Mouse (Mus musculus) brain, embryonic 18.5 days (tissue): Measurements from ENCODE around the gene AL731706.1.
"Not testable (repeated sequence)": the region's sequence is repeated elsewhere in the genome, so short reads cannot be mapped to it uniquely, and the experiment has no call there.

Experiments
- DNase-seq: peaks from one replicate; pipeline ENCODE4 v3.0.0-alpha.2; 2012; ENCODE audit warnings: low read depth, low spot score

AL731706.1 gene

GRCm38 (mm10) chr2:136891068-136891950 is at the start of gene AL731706.1, which contains the start of the genes Slx4ip and Mkks:
AL731706.1 (minus strand) TSS chr2:136891389.
Slx4ip (plus strand) TSS chr2:136891218.
Mkks (minus strand) TSS chr2:136891389.
- peak; percentile 100 for DNase-seq

DNA sequence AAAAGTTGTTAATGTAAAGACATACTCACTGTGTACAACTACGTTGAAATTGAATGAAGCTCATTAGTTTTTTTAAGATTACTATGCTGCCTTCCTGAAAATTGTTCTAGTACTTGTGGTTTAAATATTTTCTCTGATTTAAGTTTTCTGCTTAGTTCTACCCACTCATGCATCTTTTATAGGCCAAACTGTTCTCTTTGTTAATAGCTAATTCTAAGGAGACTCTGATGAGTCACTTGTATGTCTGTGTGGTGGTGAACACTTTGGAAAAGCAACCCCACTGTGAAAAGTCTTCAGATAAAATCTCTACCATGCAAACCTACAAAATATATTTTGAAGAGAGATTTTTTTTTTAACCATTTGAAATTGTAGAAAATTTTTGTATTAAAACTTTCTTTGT is 47.1 kb upstream of the AL731706.1 start:
- DNase-seq: no peak

DNA sequence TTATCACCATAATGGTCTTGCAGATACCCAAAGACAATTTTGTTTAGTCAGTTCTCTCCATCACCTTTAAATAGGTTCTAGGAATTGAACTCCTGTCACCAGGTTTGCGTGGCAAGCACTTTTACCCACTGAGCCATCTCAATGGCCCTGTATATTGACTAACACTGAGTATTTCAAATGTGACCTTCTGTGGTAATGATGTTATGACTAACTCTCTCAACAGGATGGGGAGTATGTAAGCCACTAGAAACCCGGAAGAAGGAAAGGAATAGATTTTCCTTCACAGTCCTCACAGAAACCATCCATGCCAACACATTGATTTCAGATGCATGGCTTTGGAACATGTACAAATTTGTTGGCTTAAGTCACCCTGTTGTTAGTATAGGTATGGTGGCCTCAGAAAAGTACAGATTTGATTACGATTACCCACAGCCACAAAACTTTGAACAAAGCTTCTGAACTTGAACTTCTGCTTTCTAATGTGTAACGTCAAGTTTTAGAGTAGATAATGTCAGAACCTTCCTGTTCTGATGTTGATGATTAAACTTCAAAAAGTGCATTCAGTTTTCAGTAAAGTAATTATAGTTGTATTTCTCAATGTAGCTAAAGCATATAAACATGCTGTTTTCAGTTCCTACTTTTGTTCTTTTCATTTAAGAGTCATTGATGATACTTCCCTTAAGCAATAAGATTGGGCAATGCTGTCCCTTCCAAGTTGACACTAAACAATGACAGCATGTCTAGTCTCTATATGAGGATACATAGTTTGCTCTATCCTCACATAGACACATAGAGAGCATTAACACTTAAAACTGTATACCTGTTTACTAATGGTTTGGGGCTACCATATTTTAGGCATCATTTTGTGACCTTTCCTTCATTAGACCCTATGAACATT is 45.5 kb upstream of the AL731706.1 start:
- no peak for DNase-seq

DNA sequence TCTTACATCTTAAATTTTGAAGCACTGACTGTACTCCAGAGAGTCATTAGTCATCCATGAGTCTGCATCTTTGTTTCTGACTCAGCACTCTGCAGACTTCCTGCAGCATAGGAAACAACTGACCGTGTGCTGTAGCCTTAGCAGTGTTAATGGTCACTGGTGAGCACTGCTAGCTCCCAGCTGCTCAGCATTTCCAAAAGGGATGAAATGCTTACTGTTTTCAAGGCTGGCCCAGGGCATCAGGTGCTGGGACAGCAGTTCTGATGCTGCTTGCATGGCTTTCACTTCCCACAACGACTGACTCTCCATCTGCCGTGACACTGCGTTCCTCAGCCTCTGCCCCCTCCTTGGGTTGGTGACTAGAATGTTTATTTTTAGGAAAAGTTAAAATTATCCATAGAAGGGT is 29.8 kb upstream of the AL731706.1 start:
- no peak for DNase-seq

DNA sequence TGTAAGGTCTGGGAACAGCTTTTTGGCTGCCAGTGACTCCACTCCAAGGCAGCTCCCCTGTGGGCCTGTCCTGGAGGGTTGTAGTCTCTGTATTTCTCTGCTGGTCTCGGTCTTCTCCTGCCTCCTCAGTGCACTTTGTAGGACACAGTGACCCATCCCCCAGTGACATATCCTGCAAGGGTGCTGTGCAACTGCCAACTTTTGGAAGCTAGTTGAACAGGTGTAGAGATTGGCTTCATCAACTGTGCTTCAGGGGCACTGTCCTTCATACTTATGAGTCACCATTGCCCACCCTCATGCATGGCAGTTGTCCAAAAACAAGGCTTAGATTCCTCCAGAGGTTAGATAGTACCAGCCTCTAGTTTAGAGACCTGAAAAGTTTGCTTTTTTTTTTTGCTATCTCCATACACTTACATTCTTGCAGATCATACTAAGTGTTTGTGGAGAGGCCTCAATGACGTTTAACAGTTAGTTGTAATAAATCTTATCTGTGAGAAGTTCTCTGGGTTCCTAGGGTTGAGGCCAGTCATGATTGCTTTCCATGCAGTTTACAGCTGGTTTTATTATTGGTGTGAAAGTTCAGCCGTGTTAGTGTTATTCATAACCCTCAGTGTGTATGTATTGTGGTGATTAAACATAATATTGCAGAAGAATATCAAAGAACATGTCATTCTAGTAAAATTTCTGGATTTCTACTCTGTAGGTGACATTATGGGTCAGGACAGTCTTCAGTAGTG is 29.2 kb upstream of the AL731706.1 start:
- DNase-seq: no peak

DNA sequence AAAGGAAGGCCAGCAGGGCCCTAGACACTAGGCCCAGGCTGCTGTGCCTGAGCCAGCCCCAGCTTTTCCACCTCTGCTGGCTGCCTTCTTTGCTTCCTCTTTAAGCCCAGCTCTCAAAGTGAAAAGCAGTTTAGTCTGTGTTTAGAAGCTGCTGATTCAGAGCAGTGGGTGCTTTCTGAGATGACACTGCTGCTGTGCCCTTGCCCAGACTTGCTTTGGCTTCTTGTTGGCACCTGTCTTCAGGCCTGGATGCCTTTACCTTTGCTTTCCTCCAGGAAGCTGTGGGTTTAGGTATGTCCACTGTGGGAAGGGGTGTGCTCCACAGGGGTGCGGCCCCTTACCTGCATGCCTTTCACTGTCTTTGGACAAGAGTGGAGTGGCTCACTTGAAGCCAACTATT is 28.2 kb upstream of the AL731706.1 start:
- DNase-seq: no peak

DNA sequence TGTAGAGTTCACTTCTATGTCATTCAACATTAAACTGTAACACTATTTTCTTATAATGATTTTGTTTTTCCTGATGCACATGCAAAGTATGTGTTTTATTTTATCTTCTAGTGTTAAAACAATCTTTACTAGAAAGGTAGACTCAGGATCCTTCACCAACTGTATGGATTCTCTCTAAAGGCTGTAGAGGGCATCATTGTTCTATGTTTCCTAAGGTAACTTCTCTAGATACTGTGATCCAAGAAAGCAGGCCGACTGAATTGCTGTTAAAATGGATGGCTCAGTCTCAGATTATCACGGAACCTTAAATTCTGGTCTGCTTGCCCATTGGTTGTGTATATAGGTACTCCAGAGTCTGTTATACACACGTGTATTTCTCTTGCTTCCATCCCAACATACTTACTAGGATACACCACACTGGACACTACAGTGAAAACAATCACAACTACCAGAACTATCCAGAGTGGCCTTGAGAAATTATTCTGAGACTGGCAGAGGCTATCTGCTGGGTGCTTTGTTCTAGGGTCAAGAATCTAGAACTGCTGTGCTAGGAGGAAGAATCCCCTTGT is 23.2 kb upstream of the AL731706.1 start:
- no peak for DNase-seq

DNA sequence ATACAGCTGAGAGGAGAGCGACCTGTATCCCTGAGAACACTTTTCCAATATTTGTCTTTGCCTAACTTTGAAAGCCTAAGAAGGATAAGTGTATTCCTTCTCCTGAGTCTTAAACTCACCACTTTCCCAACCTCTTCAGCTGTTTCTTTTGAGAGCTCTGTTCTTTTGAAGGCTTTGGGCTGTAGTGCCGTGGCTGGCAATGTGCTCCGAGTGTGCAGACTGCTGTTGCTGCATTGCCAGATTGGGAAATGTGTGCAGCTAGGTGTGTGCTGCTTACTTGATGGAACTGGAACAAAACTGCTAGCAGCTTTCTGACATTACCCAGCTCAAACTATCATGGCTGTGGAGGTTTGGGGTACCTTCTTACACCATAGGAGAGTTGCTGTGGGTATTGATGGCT is 21.8 kb upstream of the AL731706.1 start:
- DNase-seq: no peak

- no peak for DNase-seq
These were observed 20.8 kb upstream of the AL731706.1 start for GRCm38 (mm10) chr2:136911958-136912411.

- DNase-seq: no peak
These were observed 18.1 kb upstream of the AL731706.1 start for GRCm38 (mm10) chr2:136909298-136909697.

DNA sequence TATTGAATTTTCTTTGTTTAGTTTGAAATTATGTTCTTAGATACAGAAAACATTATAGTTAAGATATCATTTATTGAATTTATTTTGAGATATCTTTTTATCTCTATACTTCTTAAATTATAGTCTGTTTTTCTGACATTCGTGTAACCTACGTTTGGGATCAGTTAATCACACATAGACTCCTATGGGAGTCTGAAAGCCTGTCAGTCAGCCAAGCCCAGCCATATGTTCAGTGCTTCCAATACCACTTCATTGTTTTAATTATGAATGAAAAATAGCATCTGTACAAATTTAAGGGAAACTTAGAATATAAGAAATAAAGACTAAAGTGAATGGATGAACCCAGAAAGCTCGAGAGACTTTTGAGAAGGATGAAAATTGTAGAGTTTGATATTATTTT is 17.4 kb upstream of the AL731706.1 start:
- no peak for DNase-seq

DNA sequence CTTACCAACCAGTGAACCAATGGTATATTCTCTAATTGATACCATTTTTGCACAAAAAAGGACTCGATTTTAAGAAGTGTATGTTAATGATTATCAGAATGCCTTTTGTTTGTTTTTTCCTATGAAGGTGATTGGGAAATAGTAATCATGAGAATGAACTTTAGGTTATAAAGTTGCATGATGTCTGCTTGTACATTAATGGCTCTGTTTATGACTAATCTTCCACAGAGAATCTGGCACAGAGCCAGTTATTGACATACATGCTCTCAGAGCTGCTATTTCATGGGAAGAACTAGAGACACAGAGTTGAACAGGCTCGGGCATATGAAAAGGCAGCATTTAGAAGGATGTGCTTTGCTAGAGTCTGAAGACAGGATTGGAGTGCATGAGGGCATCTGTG is 4.9 kb upstream of the AL731706.1 start:
- DNase-seq: no peak

GRCm38 (mm10) chr2:136894494-136894893 is 3.3 kb upstream of the AL731706.1 start:
- DNase-seq: no peak

DNA sequence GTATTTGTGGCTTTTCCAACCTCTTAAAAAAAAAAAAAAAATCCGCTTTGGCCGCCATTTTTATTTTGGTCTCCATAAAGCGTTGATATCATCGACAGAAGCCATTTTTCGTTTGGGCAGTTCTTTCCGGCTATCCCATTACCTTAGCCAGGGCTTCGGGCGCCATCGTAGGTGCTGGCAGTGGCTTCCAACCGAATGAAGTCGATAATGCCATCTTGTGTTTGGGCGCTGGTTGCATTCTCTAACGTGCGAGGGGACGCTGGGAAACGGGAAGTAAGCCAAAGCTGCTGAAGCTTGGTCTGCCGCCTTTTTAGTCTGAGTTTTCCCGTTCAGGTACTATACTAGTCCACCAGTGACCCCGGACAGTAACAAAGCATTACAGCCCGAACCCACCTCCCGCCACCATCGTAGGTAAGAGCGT is 772 bp upstream of the AL731706.1 start:
- peak; percentile 98 for DNase-seq

DNA sequence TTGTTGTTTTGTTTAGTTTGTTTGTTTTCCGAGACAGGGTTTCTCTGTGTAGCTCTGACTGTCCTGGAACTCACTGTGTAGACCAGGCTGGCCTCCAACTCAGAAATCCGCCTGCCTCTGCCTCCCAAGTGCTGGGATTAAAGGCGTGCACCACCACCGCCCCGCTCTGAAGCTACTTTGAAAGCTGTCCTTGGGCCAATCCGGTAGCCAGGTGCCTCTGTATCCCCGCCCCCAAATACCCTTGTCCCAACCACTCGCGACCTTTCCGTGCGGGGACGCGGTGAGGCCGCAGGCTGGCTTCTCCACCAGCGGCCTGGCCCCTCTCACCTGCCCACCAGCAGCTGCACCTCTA is 497 bp downstream of the AL731706.1 start:
- DNase-seq: not testable (repeated sequence)

GRCm38 (mm10) chr2:136886846-136887245 is 4.3 kb downstream of the AL731706.1 start:
- DNase-seq: peak; percentile 18

DNA sequence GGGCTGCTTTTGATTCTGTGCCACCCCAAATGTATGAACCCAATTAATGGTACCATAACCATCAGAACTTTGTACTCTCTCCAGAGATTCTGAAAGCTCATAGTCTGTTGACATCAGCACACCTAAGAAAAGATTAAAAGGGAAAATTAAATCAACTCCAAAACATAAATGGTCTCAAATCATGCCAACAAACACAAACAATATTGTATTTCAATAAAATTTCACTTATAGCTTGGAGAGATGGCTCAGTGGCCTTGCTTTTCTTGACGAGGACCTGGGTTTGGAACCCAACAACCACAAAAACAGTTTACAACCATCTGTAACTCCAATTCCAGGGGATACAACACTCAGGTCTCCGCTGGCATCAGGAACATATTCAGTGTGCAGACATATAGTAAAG is 5.6 kb downstream of the AL731706.1 start, which contains the start of gene AL731706.2:
AL731706.2 (minus strand) TSS at position 101 of the 400 bp plus-strand sequence.
- no peak for DNase-seq

GRCm38 (mm10) chr2:136854543-136855388 is 36.4 kb downstream of the AL731706.1 start:
- DNase-seq: no peak

DNA sequence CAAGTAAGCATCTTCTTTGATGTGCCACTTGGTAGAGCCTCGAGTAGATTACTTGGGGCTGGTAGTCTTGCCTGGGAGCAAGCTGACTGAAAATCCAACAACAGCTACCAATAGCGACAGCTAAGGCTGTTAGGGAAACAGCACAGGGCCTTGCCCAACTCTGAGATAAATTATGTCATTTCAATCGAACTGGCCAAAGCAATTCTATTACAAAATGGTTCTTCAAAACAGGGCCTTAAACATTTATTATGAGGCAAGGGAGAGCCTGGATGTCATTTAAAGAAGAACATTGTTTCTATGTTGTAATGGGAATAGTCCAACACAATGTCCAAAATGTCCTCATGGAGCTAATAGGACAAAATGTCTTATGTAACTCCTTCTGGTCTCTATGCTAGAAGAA is 40.8 kb downstream of the AL731706.1 start:
- no peak for DNase-seq

GRCm38 (mm10) chr2:136837994-136838393 is 53.2 kb downstream of the AL731706.1 start:
- DNase-seq: no peak
